ENCODE assay signal across 8 mouse cellular contexts in the genomic region with DNA sequence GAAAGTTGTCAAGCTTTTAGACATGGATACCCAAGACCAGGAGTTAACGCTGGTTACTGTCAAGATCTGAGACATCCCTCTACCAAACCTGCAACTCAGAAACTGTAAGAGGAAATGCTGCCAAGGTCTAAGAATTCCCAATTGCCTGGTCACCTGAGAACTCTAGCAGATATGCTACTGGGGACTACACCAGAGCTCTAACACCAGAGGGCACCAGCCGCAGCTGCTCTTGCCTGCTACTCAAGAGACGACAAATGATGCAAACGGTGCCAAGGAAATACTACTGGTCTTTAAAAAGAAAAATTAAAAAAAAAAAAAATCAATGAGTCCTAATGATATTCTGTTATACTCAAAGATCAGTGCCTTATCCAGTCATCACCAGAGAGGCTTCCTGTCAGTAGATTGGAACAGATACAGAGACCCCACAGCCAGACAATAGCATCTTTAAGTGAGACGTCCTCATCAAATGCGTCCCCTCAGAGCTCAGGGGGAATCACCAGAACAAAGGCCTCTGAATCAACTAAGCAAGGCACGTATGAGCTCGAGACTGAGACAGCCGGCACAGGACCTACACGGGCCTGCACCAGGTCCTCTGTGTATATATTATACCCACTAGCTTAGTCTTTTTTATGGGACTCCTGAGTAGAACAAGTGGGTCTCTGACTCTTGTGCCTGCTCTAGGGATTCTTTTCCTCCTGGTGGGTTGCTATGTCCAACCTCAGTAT. TPM values are rescaled to one million over a fixed set of nuclear protein-coding genes. Genes with fewer than 3 reads are reported as not detected.
A peak's percentile ranks its signal among the peaks of the same experiment; 100 is the strongest.
DNase-seq lines count a peak whose midpoint lies in the region; ATAC-seq and TF ChIP-seq lines count a peak whose summit lies in the region.

No protein-coding gene starts in this region.

- TF ChIP-seq CTCF in brain, embryonic 14.5 days (IDR thresholded peaks at IDR 0.05; ENCODE audit: borderline replicate concordance, extremely low read depth, insufficient read depth, insufficient read length), result peak; percentile 45; the same call in 1 of the 2 replicates

- no peak for TF ChIP-seq POLR2A in brain, embryonic 14.5 days (IDR thresholded peaks at IDR 0.05; ENCODE audit: borderline replicate concordance, extremely low read depth, insufficient read depth, insufficient read length, poor library complexity, severe bottlenecking)

- intact Hi-C loops in gastrocnemius, postnatal 14 days (cut with DNase I; ENCODE audit: low total_unique reads), result no loop called here

- no peak for ATAC-seq in erythroblast, adult 5-6 weeks (replicated peaks; ENCODE audit: low FRiP score, poor library complexity, severe bottlenecking)

- DNase-seq in gastrocnemius, postnatal 14 days, result peak; percentile 13
- DNase-seq in gastrocnemius, postnatal 25 days, result no peak
- peak; percentile 36 for DNase-seq in retina, postnatal 1 day
- DNase-seq in retina, embryonic 14.5 days (ENCODE audit: low spot score), result no peak
- DNase-seq in brain, embryonic 14.5 days (ENCODE audit: low read depth), result peak; percentile 71
- DNase-seq in kidney, postnatal 36 days, result peak; percentile 61 to 73
- DNase-seq in urinary bladder, postnatal 25 days (ENCODE audit: low spot score), result no peak

RNA-seq across cellular contexts. Expression of a gene that starts 19.0 kb away (rescaled TPM):
- 10 to 100 TPM; 22.3 to 32.2 TPM for total RNA-seq in gastrocnemius, postnatal 14 days (2021)
- total RNA-seq in gastrocnemius, postnatal 25 days (2021), result 10 to 100 TPM; 18.1 to 22.5 TPM
- 52.6 and 75.7 TPM in 2 replicates for polyA plus RNA-seq in brain, embryonic 14.5 days (2012; rRNA removed)
- total RNA-seq in erythroblast, adult 5-6 weeks (2015; ENCODE audit: low replicate concordance), result 18.4 and 22.8 TPM in 2 replicates
- total RNA-seq in erythroblast, adult 5-6 weeks (2017; ENCODE audit: low replicate concordance), result 33.5 and 45.1 TPM in 2 replicates

RNA-seq across cellular contexts. Expression of a gene that starts 36.4 kb away (rescaled TPM):
- under 1 TPM; 0.27 to 0.55 TPM for total RNA-seq in gastrocnemius, postnatal 14 days (2021)
- total RNA-seq in gastrocnemius, postnatal 25 days (2021), result under 1 TPM; 0.48 to 0.69 TPM
- polyA plus RNA-seq in brain, embryonic 14.5 days (2012; rRNA removed), result 5.2 and 8.8 TPM in 2 replicates
- total RNA-seq in erythroblast, adult 5-6 weeks (2015; ENCODE audit: low replicate concordance), result not detected in 2 replicates
- 0.28 TPM in 1 of 2 replicates, not detected in the other for total RNA-seq in erythroblast, adult 5-6 weeks (2017; ENCODE audit: low replicate concordance)

RNA-seq across cellular contexts. Expression of a gene that starts 41.2 kb away (rescaled TPM):
- total RNA-seq in gastrocnemius, postnatal 14 days (2021), result 1 to 10 TPM; 4.3 to 4.7 TPM
- 1 to 10 TPM; 4.7 to 4.8 TPM for total RNA-seq in gastrocnemius, postnatal 25 days (2021)
- polyA plus RNA-seq in brain, embryonic 14.5 days (2012; rRNA removed), result 17.4 and 22.2 TPM in 2 replicates
- 1.3 and 8.5 TPM in 2 replicates for total RNA-seq in erythroblast, adult 5-6 weeks (2015; ENCODE audit: low replicate concordance)
- total RNA-seq in erythroblast, adult 5-6 weeks (2017; ENCODE audit: low replicate concordance), result 3.5 and 4.3 TPM in 2 replicates

Comparison
In these comparisons a context has a peak if more than half of its experiments do, and no peak if none do; other contexts are left out.
1. DNase-seq: peak in gastrocnemius, postnatal 14 days (single experiment), retina, postnatal 1 day (single experiment), brain, embryonic 14.5 days (single experiment) and kidney, postnatal 36 days (2 of 2); none in gastrocnemius, postnatal 25 days (single experiment), retina, embryonic 14.5 days (single experiment) and urinary bladder, postnatal 25 days (single experiment).